Mouse (Mus musculus) erythroblast, embryonic 14.5 days (primary cell): ENCODE measurements at regions not wholly inside any gene's neighbourhood (a gene's known extent, or its start where the extent isn't known, plus 50 kb on each side); places are given as distances from the start of the nearest gene placed in this dataset.

Source experiments
- GATA1 ChIP-seq: IDR thresholded peaks from 2 replicates; pipeline ENCODE4 v1.6.1; 2012; ENCODE audit warnings: low read length, inconsistent platforms, mixed read lengths
- TAL1 ChIP-seq: IDR thresholded peaks from 3 replicates; pipeline ENCODE4 v1.6.1; 2012; ENCODE audit warnings: low read length, inconsistent platforms, mixed read lengths

- TF ChIP-seq GATA1: no peak
- no peak for TF ChIP-seq TAL1
Measured at GRCm38 (mm10) chr1:184589277-184589676, 143.1 kb downstream of the Hlx start.
